Mouse (Mus musculus): ENCODE results near the gene Sel1l3. TPM values are rescaled to one million over a fixed set of nuclear protein-coding genes. Genes with fewer than 3 reads are reported as not detected.

Gene Sel1l3
- polyA plus RNA-seq (2012; rRNA removed) = 1.9 and 2.4 TPM in 2 replicates

DNA sequence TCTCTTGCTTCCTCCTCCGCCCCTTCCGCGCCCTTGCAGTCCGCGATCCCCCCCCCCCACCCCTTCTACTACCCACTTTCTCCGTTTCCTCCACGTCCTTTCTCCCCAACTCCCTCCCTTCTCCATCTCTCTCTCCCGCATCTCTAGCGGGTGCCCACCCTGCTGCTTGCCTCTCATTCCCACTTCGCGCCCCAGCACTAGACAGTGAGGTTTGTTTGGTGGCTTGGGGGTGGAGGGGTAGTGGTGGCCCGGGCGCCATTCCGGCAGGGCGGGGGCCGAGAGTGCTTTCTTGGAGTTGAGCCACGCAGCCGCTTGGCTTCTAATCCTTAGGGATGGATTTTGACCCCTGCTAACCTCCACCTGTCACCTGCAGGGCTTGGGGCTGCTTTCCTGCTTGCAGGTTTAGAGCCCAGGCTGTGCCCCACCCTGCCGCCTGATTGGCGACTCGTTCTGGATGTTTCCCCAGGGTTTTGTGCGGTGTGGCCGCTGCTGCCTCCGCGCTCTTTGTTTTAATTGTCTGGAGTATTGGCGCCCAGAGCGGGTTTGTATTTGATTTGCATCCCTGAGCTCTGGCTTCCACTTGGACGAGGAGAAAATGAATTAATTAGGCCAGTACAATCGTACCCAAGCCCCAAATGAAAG lies at the start of gene Sel1l3:
Gene Sel1l3, minus strand, starts transcription at position 217 of the 642 bp plus-strand sequence.
- TF ChIP-seq CTCF (IDR thresholded peaks at IDR 0.05; ENCODE audit: borderline replicate concordance, control insufficient read depth, extremely low read depth, insufficient read depth, low read length, poor library complexity) (no peak), POLR2A (IDR thresholded peaks at IDR 0.05; ENCODE audit: control insufficient read depth, extremely low read depth, insufficient read depth, low read length, poor library complexity) (no peak)
- no peaks in the 10 kb centered on the region for H3K36me3 ChIP-seq (ENCODE audit: control insufficient read depth, insufficient read depth, low read length)
- H3K27me3 ChIP-seq (ENCODE audit: control insufficient read depth, insufficient read depth, low read length) = peaks cover 11% of the 10 kb centered on the region
- 6% methylated on average over 24 of the region's 29 CpGs for WGBS
- no peak within 1 kb of the TSS for H3K27ac ChIP-seq (ENCODE audit: control insufficient read depth, insufficient read depth, low read length)
- DNase-seq = no peak
- peak within 1 kb of the TSS; percentile 33 for H3K4me3 ChIP-seq (ENCODE audit: control insufficient read depth, insufficient read depth, low read length)
- 0 out of 2 replicates have a peak, but pooled peaks cover 5% of the 10 kb centered on the region for H3K4me1 ChIP-seq (replicated peaks; ENCODE audit: control insufficient read depth, insufficient read depth, low read length)

DNA sequence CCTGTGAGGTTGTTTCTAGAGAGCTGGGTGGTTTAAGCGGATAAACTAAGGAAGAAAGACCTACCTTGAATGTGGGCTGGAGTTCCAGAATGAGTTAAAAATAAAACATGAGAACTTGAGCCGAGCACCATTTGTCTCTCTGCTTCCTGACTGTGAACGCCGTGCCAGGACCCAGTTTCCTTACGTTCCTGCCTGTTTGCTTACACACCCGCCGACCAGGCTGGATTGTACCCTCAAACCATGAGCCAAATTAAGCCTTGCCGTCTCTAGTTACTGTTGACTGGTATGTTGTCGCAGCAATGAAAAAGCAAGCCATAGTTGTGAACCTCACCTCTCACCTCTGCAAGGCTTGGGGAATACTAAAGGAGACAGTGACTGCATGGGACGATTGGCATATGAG lies 48.3 kb upstream of the Sel1l3 start:
- H3K27me3 ChIP-seq (ENCODE audit: control insufficient read depth, insufficient read depth, low read length) = no peaks in the 10 kb centered on the region; the same call in 1 of the 2 replicates
- H3K27ac ChIP-seq (ENCODE audit: control insufficient read depth, insufficient read depth, low read length) = no peak overlapping the region
- no peak overlapping the region for H3K4me3 ChIP-seq (ENCODE audit: control insufficient read depth, insufficient read depth, low read length)
- peaks cover 11% of the 10 kb centered on the region for H3K4me1 ChIP-seq (replicated peaks; ENCODE audit: control insufficient read depth, insufficient read depth, low read length)
- DNase-seq = no peak
- 82% methylated on average over 10 of the region's 10 CpGs for WGBS
- TF ChIP-seq CTCF (IDR thresholded peaks at IDR 0.05; ENCODE audit: borderline replicate concordance, control insufficient read depth, extremely low read depth, insufficient read depth, low read length, poor library complexity) (no peak), POLR2A (IDR thresholded peaks at IDR 0.05; ENCODE audit: control insufficient read depth, extremely low read depth, insufficient read depth, low read length, poor library complexity) (no peak)
- no peaks in the 10 kb centered on the region for H3K36me3 ChIP-seq (ENCODE audit: control insufficient read depth, insufficient read depth, low read length)

DNA sequence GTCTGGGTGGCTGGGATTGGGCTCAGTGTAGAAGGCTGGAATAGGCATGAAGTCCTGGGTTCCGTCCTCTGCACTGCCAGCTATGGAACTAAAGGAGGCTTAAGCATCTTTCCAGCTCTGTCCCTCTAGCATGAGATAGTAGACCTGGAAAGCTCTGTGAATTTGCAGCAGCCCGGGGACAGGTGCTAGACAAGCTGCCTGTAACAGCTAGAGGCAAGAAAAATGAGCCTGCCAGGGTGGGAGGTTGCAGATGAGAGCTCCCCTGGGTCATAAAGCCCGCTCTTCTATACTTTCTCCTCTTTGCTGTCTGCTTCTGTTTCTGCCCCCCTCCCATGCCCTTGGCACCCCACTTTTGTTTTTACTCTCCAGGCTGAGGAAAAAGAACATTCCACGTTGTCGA lies 46.2 kb upstream of the Sel1l3 start:
- WGBS = 82% methylated on average over 5 of the region's 5 CpGs
- Histone ChIP-seq H3K27me3 (ENCODE audit: control insufficient read depth, insufficient read depth, low read length) (no peaks in the 10 kb centered on the region; the same call in 1 of the 2 replicates), H3K4me3 (ENCODE audit: control insufficient read depth, insufficient read depth, low read length) (no peak overlapping the region), H3K4me1 (replicated peaks; ENCODE audit: control insufficient read depth, insufficient read depth, low read length) (peaks cover 8% of the 10 kb centered on the region), H3K36me3 (ENCODE audit: control insufficient read depth, insufficient read depth, low read length) (no peaks in the 10 kb centered on the region), H3K27ac (ENCODE audit: control insufficient read depth, insufficient read depth, low read length) (no peak overlapping the region)
- DNase-seq = no peak
- TF ChIP-seq CTCF (IDR thresholded peaks at IDR 0.05; ENCODE audit: borderline replicate concordance, control insufficient read depth, extremely low read depth, insufficient read depth, low read length, poor library complexity) (no peak), POLR2A (IDR thresholded peaks at IDR 0.05; ENCODE audit: control insufficient read depth, extremely low read depth, insufficient read depth, low read length, poor library complexity) (no peak)

DNA sequence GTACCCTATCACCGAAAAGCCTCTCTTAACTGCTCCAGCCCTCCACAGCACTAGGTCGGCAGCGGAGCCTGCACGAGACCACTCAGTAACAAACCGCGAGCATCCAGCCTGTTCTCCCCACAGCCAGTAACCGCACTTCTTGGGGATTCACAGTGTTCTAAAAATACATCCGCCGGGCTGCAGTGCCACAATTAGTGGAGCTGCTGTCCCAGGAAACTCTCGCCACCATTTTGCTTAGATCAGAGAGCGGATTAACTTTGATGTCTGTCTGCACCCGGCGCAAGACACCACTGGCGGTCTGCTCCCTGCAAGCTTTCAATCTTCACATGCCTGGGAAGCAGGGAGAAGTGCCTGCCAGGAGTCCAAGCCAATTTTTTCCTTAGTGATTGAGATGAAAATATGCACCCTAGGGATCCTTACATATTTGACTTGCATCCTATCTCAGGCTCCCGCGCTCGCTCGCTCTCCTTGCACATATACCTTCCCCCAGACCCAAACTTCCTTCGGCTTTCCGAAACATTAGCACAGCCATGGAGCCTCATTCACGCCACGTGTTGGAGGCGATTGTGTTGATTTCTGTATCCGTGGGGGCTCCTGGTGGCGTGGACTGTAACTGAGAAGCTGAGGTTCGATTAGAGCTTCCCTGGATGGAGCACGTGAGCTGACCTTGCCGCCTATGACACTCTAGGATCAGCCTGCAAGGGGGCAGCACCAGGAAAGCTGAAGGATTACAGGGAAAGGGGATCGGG lies 44.5 kb upstream of the Sel1l3 start:
- DNase-seq = peak; percentile 24
- Histone ChIP-seq H3K36me3 (ENCODE audit: control insufficient read depth, insufficient read depth, low read length) (no peaks in the 10 kb centered on the region), H3K27ac (ENCODE audit: control insufficient read depth, insufficient read depth, low read length) (no peak overlapping the region), H3K27me3 (ENCODE audit: control insufficient read depth, insufficient read depth, low read length) (no peaks in the 10 kb centered on the region; the same call in 1 of the 2 replicates), H3K4me1 (replicated peaks; ENCODE audit: control insufficient read depth, insufficient read depth, low read length) (peaks cover 8% of the 10 kb centered on the region), H3K4me3 (ENCODE audit: control insufficient read depth, insufficient read depth, low read length) (0 out of 2 replicates have a peak overlapping the region, but pooled peaks have one; percentile 5)
- 6% methylated on average over 29 of the region's 29 CpGs for WGBS
- TF ChIP-seq CTCF (IDR thresholded peaks at IDR 0.05; ENCODE audit: borderline replicate concordance, control insufficient read depth, extremely low read depth, insufficient read depth, low read length, poor library complexity) (no peak), POLR2A (IDR thresholded peaks at IDR 0.05; ENCODE audit: control insufficient read depth, extremely low read depth, insufficient read depth, low read length, poor library complexity) (no peak)

DNA sequence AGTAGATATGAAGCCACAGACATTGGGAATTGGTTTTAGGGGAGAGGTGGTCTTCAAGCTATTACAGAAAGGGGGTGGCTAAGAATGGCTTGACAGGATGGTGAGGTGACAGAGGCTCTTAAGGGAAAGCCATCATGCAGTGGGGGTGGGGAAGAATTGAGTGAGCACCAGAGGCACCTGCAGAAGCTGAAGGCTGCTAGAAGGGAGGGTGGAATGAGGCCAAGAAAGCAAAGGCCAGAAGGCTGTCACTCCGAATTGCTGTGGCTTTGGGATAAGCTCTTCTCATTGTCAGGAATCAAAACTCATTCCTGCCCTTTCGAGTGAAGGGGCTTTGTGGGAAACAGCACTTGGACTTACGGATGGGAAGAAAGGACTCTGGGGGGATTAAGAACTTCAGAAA lies 41.1 kb upstream of the Sel1l3 start:
- no peak for TF ChIP-seq CTCF (IDR thresholded peaks at IDR 0.05; ENCODE audit: borderline replicate concordance, control insufficient read depth, extremely low read depth, insufficient read depth, low read length, poor library complexity)
- TF ChIP-seq POLR2A (IDR thresholded peaks at IDR 0.05; ENCODE audit: control insufficient read depth, extremely low read depth, insufficient read depth, low read length, poor library complexity) = no peak
- no peaks in the 10 kb centered on the region; the same call in 1 of the 2 replicates for H3K27me3 ChIP-seq (ENCODE audit: control insufficient read depth, insufficient read depth, low read length)
- peaks cover 8% of the 10 kb centered on the region for H3K4me1 ChIP-seq (replicated peaks; ENCODE audit: control insufficient read depth, insufficient read depth, low read length)
- H3K36me3 ChIP-seq (ENCODE audit: control insufficient read depth, insufficient read depth, low read length) = no peaks in the 10 kb centered on the region
- no peak for DNase-seq
- no peak overlapping the region for H3K4me3 ChIP-seq (ENCODE audit: control insufficient read depth, insufficient read depth, low read length)
- H3K27ac ChIP-seq (ENCODE audit: control insufficient read depth, insufficient read depth, low read length) = no peak overlapping the region
- WGBS = 88% methylated on average over 3 of the region's 3 CpGs

DNA sequence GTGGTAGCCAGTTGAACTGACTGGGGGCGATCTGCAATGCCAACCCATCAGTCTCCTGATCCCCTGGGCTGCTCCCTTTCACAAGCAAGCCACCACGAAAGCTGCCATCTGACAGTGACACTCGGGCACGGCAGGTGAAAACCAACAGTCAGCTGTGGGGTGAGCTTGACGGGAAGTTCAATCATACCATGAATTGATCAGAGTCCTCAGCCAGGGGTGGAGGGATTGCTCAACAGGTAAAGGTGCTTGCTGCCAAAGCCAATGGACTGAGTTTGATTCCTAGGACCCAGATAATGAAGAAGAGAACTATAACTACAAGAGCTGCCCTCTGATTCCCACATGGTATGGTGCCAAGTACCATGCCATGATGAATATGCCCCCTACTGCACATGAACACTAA lies 40.4 kb upstream of the Sel1l3 start:
- H3K27ac ChIP-seq (ENCODE audit: control insufficient read depth, insufficient read depth, low read length) = no peak overlapping the region

More for the DNA sequence above, 40.4 kb upstream of the Sel1l3 start:
- Histone ChIP-seq H3K27me3 (ENCODE audit: control insufficient read depth, insufficient read depth, low read length) (no peaks in the 10 kb centered on the region; the same call in 1 of the 2 replicates), H3K4me3 (ENCODE audit: control insufficient read depth, insufficient read depth, low read length) (no peak overlapping the region), H3K36me3 (ENCODE audit: control insufficient read depth, insufficient read depth, low read length) (no peaks in the 10 kb centered on the region), H3K4me1 (replicated peaks; ENCODE audit: control insufficient read depth, insufficient read depth, low read length) (peaks cover 8% of the 10 kb centered on the region)
- 88% methylated on average over 5 of the region's 5 CpGs for WGBS
- DNase-seq = no peak
- TF ChIP-seq POLR2A (IDR thresholded peaks at IDR 0.05; ENCODE audit: control insufficient read depth, extremely low read depth, insufficient read depth, low read length, poor library complexity) (no peak), CTCF (IDR thresholded peaks at IDR 0.05; ENCODE audit: borderline replicate concordance, control insufficient read depth, extremely low read depth, insufficient read depth, low read length, poor library complexity) (no peak)

Data from thymus, adult 2 months (tissue).